Mouse (Mus musculus): ENCODE measurements around the gene Wfdc3. TPM values are rescaled to one million over a fixed set of nuclear protein-coding genes. Genes with fewer than 3 reads are reported as not detected.
"Not testable (repeated sequence)": the region's sequence is repeated elsewhere in the genome, so short reads cannot be mapped to it uniquely, and the experiment has no call there.

Wfdc3 gene
- polyA plus RNA-seq, 1 experiment from 2014 or later, result 1.7 TPM

DNA sequence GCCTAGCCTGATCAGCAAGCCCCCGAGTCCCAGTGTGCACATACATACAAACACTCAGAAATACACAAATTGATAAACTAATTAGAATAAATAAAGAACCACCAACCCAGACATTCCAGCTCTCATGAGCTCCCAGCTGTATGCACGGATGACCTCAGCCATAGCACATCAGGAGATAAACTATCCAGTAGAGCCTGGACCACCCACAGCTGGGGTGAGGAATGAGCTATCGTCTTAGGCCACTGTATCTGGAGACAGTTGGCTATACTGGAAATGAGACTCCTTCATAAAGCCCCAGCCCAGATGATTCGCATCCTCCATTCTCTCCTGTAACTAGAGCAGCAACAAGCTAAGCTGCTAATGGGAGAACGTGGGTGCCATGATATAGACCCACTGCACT is 10.9 kb downstream of the Wfdc3 start:
- H3K27ac ChIP-seq (ENCODE audit: low read length), result no peak overlapping the region
- no peaks in the 10 kb centered on the region for H3K9me3 ChIP-seq (ENCODE audit: control insufficient read depth, low read length)
- H3K4me1 ChIP-seq (replicated peaks; ENCODE audit: control insufficient read depth, insufficient read depth, low read length), result no peaks in the 10 kb centered on the region
- H3K36me3 ChIP-seq (ENCODE audit: control insufficient read depth, insufficient read depth), result no peaks in the 10 kb centered on the region
- no peak overlapping the region for H3K9ac ChIP-seq (replicated peaks; ENCODE audit: low read depth, low read length)
- H3K4me2 ChIP-seq (ENCODE audit: low read length), result no peak overlapping the region
- no peak for ATAC-seq
- H3K27me3 ChIP-seq (replicated peaks; ENCODE audit: control insufficient read depth, insufficient read depth, low read length), result no peaks in the 10 kb centered on the region
- WGBS, result 88% methylated on average over 5 of the region's 5 CpGs
- no peak overlapping the region for H3K4me3 ChIP-seq (replicated peaks; ENCODE audit: low read length)

DNA sequence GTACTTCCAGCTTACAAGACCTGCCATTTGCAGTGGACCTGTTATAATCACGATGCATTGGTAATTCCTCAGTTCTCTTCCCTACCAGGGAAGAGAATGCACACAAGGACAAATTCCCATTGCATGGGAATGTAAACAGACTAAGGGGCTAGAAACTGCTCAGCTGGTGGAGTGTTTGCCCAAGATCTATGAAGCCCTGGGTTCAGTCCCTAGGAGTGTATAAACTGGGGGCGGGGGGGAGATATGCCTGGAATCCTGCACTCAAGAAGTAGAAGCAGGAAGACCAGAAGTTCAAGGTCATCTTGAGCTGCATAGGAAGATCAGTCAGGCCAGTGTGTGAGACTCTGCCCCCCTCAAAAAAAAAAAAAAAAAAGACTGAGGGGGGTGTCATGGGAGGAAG is 12.5 kb downstream of the Wfdc3 start:
- WGBS, result 87% methylated on average over 2 of the region's 2 CpGs
- Histone ChIP-seq H3K27ac (ENCODE audit: low read length) (no peak overlapping the region), H3K4me1 (replicated peaks; ENCODE audit: control insufficient read depth, insufficient read depth, low read length) (no peaks in the 10 kb centered on the region), H3K4me3 (replicated peaks; ENCODE audit: low read length) (no peak overlapping the region), H3K9me3 (ENCODE audit: control insufficient read depth, low read length) (no peaks in the 10 kb centered on the region), H3K9ac (replicated peaks; ENCODE audit: low read depth, low read length) (no peak overlapping the region), H3K36me3 (ENCODE audit: control insufficient read depth, insufficient read depth) (no peaks in the 10 kb centered on the region), H3K27me3 (replicated peaks; ENCODE audit: control insufficient read depth, insufficient read depth, low read length) (no peaks in the 10 kb centered on the region), H3K4me2 (ENCODE audit: low read length) (no peak overlapping the region)
- no peak for ATAC-seq

DNA sequence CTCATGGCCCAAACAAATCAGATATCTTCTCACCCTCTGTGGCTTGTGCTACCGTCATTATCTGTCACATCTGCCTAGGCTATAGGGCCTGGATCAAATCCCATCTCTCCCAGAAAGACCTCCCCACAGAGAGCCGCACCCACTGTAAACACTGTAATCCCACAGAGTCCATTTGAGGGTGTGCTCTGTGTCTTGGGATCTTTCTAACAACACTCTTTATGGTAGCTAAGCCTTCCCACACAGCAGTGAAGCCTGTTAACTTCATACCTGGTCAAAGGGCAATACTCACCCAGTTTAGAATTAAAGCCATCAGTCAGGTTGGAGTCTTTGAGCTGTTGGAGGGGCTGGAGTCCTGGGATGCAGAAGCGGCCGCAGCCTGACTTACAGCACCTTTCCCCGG is 14.0 kb downstream of the Wfdc3 start:
- Histone ChIP-seq H3K27me3 (replicated peaks; ENCODE audit: control insufficient read depth, insufficient read depth, low read length) (no peaks in the 10 kb centered on the region), H3K4me3 (replicated peaks; ENCODE audit: low read length) (no peak overlapping the region), H3K4me1 (replicated peaks; ENCODE audit: control insufficient read depth, insufficient read depth, low read length) (no peaks in the 10 kb centered on the region), H3K4me2 (ENCODE audit: low read length) (no peak overlapping the region), H3K9me3 (ENCODE audit: control insufficient read depth, low read length) (no peaks in the 10 kb centered on the region), H3K27ac (ENCODE audit: low read length) (no peak overlapping the region), H3K36me3 (ENCODE audit: control insufficient read depth, insufficient read depth) (no peaks in the 10 kb centered on the region), H3K9ac (replicated peaks; ENCODE audit: low read depth, low read length) (no peak overlapping the region)
- ATAC-seq, result no peak
- WGBS, result 87% methylated on average over 5 of the region's 5 CpGs

DNA sequence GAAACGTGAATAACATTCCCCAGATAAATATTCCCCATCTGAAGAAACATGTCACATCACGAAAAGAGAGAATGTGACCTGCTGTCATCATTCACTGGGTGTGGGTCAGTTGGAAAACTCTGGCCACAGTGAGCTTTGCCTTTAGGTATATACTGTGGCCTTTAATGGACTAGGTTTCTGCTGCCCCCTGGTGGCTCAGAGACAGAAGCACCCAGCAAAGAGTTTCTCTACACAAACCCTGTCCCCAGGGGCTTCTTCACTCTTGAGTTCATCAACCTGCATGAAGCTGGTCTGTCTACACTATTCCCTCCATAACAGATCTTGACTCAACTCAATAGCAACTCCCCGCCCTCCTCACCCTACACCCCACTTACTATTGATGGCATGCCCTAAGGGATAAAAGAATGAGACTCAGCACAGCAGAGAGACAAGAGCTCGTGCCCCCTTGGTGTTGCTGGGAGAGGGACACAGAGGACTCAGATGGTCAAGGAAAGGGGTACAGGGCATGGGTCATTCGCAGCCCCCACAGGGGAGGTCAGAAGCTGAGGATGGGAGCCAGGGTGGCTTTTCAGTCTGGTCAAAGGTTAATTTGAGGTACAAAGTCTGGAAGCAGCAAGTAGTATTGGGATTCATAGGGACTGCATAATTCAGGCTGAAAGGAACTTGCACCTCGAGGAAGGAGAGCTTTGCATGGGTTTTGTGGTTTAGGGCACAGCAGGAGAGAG is 19.7 kb downstream of the Wfdc3 start:
- Histone ChIP-seq H3K36me3 (ENCODE audit: control insufficient read depth, insufficient read depth) (no peaks in the 10 kb centered on the region), H3K4me1 (replicated peaks; ENCODE audit: control insufficient read depth, insufficient read depth, low read length) (no peaks in the 10 kb centered on the region), H3K27ac (ENCODE audit: low read length) (no peak overlapping the region), H3K4me2 (ENCODE audit: low read length) (no peak overlapping the region), H3K9me3 (ENCODE audit: control insufficient read depth, low read length) (no peaks in the 10 kb centered on the region), H3K27me3 (replicated peaks; ENCODE audit: control insufficient read depth, insufficient read depth, low read length) (no peaks in the 10 kb centered on the region), H3K4me3 (replicated peaks; ENCODE audit: low read length) (no peak overlapping the region), H3K9ac (replicated peaks; ENCODE audit: low read depth, low read length) (no peak overlapping the region)
- 26% methylated on average over 6 of the region's 6 CpGs for WGBS
- no peak for ATAC-seq

DNA sequence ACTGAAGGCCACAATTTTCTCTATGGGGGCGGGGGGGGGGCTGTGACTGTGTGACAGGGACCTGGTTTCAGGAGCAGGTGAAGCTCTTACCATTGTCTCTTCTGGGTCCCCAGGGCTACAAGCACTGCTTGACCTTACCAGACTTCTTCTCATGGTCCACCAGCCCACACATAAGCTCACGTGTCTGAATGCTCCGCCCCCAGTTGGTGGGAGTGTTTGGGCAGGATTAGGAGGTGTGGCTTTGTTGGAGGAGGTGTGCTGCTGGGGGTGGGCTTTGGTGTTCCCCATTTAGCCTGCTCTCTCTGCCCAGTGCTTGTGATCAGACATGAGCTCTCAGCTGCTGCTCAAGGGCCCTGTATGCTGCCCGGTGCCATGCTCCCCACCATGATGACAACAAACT is 22.5 kb downstream of the Wfdc3 start:
- WGBS, result 55% methylated on average over 4 of the region's 4 CpGs
- Histone ChIP-seq H3K4me2 (ENCODE audit: low read length) (no peak overlapping the region), H3K27me3 (replicated peaks; ENCODE audit: control insufficient read depth, insufficient read depth, low read length) (no peaks in the 10 kb centered on the region), H3K36me3 (ENCODE audit: control insufficient read depth, insufficient read depth) (no peaks in the 10 kb centered on the region), H3K27ac (ENCODE audit: low read length) (no peak overlapping the region), H3K9me3 (ENCODE audit: control insufficient read depth, low read length) (no peaks in the 10 kb centered on the region), H3K9ac (replicated peaks; ENCODE audit: low read depth, low read length) (no peak overlapping the region), H3K4me1 (replicated peaks; ENCODE audit: control insufficient read depth, insufficient read depth, low read length) (no peaks in the 10 kb centered on the region), H3K4me3 (replicated peaks; ENCODE audit: low read length) (no peak overlapping the region)
- ATAC-seq, result no peak

DNA sequence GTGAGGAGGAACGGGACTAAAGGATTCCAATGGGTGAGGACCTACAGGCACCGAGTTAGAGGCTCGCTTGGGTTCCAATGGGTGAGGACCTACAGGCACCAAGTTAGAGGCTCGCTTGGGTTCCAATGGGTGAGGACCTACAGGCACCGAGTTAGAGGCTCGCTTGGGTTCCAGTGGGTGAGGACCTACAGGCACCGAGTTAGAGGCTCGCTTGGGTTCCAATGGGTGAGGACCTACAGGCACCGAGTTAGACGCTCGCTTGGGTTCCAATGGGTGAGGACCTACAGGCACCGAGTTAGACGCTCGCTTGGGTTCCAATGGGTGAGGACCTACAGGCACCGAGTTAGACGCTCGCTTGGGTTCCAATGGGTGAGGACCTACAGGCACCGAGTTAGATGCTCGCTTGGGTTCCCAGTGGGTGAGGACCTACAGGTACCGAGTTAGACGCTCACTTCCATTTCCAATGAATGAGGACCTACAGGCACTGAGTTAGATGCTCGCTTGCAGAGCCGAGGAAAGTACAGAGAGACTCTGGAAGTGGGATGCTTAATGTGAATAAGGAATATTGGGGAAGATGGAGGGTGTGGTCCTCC is 29.4 kb downstream of the Wfdc3 start:
- H3K27me3 ChIP-seq (replicated peaks; ENCODE audit: control insufficient read depth, insufficient read depth, low read length); H3K4me2 ChIP-seq (ENCODE audit: low read length); H3K4me1 ChIP-seq (replicated peaks; ENCODE audit: control insufficient read depth, insufficient read depth, low read length); ATAC-seq; H3K4me3 ChIP-seq (replicated peaks; ENCODE audit: low read length); H3K9ac ChIP-seq (replicated peaks; ENCODE audit: low read depth, low read length); H3K9me3 ChIP-seq (ENCODE audit: control insufficient read depth, low read length); H3K27ac ChIP-seq (ENCODE audit: low read length); H3K36me3 ChIP-seq (ENCODE audit: control insufficient read depth, insufficient read depth): not testable (repeated sequence)
- WGBS, result 90% methylated on average over 18 of the region's 23 CpGs

DNA sequence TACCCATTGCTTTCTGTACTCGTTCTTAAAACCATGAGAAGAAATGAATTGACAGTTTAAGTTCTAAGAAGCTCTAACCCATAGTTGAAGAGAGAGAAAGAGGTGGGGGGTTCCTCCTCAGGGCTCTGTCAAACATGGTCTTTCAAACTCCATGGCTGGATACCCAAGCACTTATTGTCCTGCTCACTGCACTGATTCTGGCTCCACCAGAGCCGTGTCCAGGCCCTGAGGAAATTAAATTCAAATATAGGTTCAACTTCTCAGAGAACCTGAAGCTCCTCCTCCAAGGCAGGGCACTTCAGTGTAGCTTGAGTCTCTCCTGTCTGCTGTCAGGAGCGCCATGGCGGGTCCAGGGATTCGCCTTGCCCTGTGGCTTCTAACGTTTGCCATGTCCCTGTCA is 30.7 kb downstream of the Wfdc3 start, which contains the start of gene Spint5:
TSS of gene Spint5 (plus strand) at position 301 of the 400 bp plus-strand sequence.
- H3K9ac ChIP-seq (replicated peaks; ENCODE audit: low read depth, low read length), result no peak within 1 kb of the TSS

DNA sequence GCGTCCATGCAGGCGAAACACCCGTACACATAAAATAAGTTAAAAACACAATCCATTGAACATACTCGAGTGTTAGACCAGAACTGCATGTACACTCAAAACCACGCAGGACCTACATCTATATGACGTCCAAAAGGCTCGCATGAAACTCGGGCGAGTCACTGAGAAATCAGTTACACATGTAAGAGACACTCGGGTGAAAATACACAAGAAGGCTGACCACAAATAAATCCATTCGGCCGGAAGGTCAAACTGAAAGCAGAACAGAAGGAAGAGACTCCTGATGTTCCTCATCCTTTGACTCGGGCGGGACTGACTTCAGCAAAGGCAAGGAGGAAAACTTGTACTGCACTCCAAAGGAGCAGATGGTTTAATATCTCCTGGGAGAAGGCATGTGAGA is 39.7 kb downstream of the Wfdc3 start:
- Histone ChIP-seq H3K4me2 (ENCODE audit: low read length) (no peak overlapping the region), H3K36me3 (ENCODE audit: control insufficient read depth, insufficient read depth) (no peaks in the 10 kb centered on the region), H3K9ac (replicated peaks; ENCODE audit: low read depth, low read length) (no peak overlapping the region), H3K4me1 (replicated peaks; ENCODE audit: control insufficient read depth, insufficient read depth, low read length) (no peaks in the 10 kb centered on the region), H3K4me3 (replicated peaks; ENCODE audit: low read length) (no peak overlapping the region), H3K9me3 (ENCODE audit: control insufficient read depth, low read length) (no peaks in the 10 kb centered on the region), H3K27ac (ENCODE audit: low read length) (no peak overlapping the region), H3K27me3 (replicated peaks; ENCODE audit: control insufficient read depth, insufficient read depth, low read length) (no peaks in the 10 kb centered on the region)
- WGBS, result 89% methylated on average over 14 of the region's 14 CpGs
- ATAC-seq, result no peak

More for the DNA sequence above, 30.7 kb downstream of the Wfdc3 start, which contains the start of gene Spint5:
- Histone ChIP-seq H3K27ac (ENCODE audit: low read length) (no peak within 1 kb of the TSS), H3K4me2 (ENCODE audit: low read length) (no peak within 1 kb of the TSS), H3K36me3 (ENCODE audit: control insufficient read depth, insufficient read depth) (no peaks in the 10 kb centered on the region), H3K27me3 (replicated peaks; ENCODE audit: control insufficient read depth, insufficient read depth, low read length) (no peaks in the 10 kb centered on the region), H3K4me3 (replicated peaks; ENCODE audit: low read length) (no peak within 1 kb of the TSS), H3K4me1 (replicated peaks; ENCODE audit: control insufficient read depth, insufficient read depth, low read length) (no peaks in the 10 kb centered on the region), H3K9me3 (ENCODE audit: control insufficient read depth, low read length) (no peaks in the 10 kb centered on the region)
- WGBS, result 74% methylated on average over 6 of the region's 6 CpGs
- ATAC-seq, result no peak

DNA sequence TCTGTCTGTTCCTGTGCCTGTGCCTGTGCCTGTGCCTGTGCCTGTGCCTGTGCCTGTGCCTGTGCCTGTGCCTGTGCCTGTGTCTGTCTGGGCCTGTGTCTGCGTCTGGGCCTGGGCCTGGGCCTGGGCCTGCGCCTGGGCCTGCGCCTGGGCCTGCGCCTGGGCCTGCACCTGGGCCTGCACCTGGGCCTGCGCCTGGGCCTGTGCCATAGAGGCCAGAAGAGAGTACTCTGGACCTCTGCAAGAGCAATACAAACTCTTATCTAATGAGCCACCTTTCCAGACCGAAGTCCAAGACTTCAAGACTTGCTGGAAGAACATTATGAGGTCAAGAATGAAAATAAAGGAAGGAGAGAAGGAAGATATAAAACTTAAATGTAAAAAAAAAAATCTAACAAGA is 40.4 kb downstream of the Wfdc3 start:
- Histone ChIP-seq H3K27ac (ENCODE audit: low read length) (no peak overlapping the region), H3K4me3 (replicated peaks; ENCODE audit: low read length) (no peak overlapping the region), H3K27me3 (replicated peaks; ENCODE audit: control insufficient read depth, insufficient read depth, low read length) (no peaks in the 10 kb centered on the region), H3K4me1 (replicated peaks; ENCODE audit: control insufficient read depth, insufficient read depth, low read length) (no peaks in the 10 kb centered on the region), H3K9ac (replicated peaks; ENCODE audit: low read depth, low read length) (no peak overlapping the region), H3K36me3 (ENCODE audit: control insufficient read depth, insufficient read depth) (no peaks in the 10 kb centered on the region), H3K9me3 (ENCODE audit: control insufficient read depth, low read length) (no peaks in the 10 kb centered on the region), H3K4me2 (ENCODE audit: low read length) (no peak overlapping the region)
- no peak for ATAC-seq
- 91% methylated on average over 6 of the region's 6 CpGs for WGBS
